Mouse (Mus musculus) bone marrow macrophage, adult 2 months (primary cell): Measurements from ENCODE around the gene Spp2.

Experiments used
- CTCF ChIP-seq: IDR thresholded peaks from 2 replicates; pipeline ENCODE4 v1.5.1; 2012; ENCODE audit warnings: low read depth, mild to moderate bottlenecking, low read length, moderate library complexity
- POLR2A ChIP-seq: IDR thresholded peaks from 2 replicates; pipeline ENCODE4 v1.6.1; 2012; ENCODE audit warnings: mild to moderate bottlenecking, low read depth, low read length, borderline replicate concordance

GRCm38 (mm10) chr1:88446270-88447030 lies 39.7 kb downstream of the Spp2 start:
- no peak for TF ChIP-seq CTCF
- TF ChIP-seq POLR2A: no peak
